In the genomic region with DNA sequence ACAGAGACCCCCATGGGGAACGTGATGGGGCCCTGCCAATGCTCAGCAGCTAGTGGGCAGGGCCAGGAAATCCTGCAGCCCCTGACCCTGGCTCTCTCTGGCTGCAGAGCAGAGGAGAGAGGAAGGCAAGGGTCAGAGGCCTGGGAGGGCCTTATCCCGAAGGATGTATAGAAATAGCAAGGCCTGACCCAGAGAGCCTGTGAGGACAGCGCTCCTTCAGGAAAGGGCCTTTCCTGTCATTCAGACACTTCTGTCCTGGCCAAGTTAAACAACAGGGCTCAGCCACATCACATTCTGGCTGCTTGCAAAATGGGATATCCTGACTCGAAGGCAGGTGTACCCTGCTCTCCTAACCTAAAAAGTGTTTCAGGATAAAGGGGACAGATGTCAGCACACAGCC, we compare ENCODE assay signal across 11 mouse cellular contexts.
A peak's percentile ranks its signal among the peaks of the same experiment; 100 is the strongest.
DNase-seq lines count a peak whose midpoint lies in the region; ATAC-seq lines count a peak whose summit lies in the region.
"Had no signal": no experiment of that assay in that cellular context is flagged by ENCODE, and none has a peak within 500 bp of the region (broad histone marks: within the 10 kb centered on the region; RNA-seq: fewer than 3 reads in every experiment).

No protein-coding gene starts in this region.

- intact Hi-C loops in left cerebral cortex, postnatal 14 days (cut with DNase I), result no loop called here

- H3K9me3 ChIP-seq in forebrain, embryonic 10.5 days, result no peaks in the 10 kb centered on the region
- no peaks in the 10 kb centered on the region for H3K9me3 ChIP-seq in forebrain, embryonic 15.5 days
- H3K9me3 ChIP-seq in embryonic facial prominence, embryonic 15.5 days (replicated peaks), result no peaks in the 10 kb centered on the region
- no peaks in the 10 kb centered on the region for H3K9me3 ChIP-seq in intestine, embryonic 16.5 days (ENCODE audit: control insufficient read depth, low read length)
- H3K9me3 ChIP-seq: limb, embryonic 13.5 days had no signal

- DNase-seq in forebrain, embryonic 10.5 days (ENCODE audit: extremely low spot score, low spot score), result no peak
- peak; percentile 46 for DNase-seq in lung, postnatal 10 days
- DNase-seq in retina, embryonic 14.5 days (ENCODE audit: low spot score), result no peak
- DNase-seq in thymus, postnatal 10 days (ENCODE audit: low spot score in 2 of 2), result no peak
- DNase-seq in left cerebral cortex, postnatal 14 days (ENCODE audit: low spot score in 2 of 2), result no peak
- DNase-seq: gastrocnemius, postnatal 36 days; thymus, postnatal 4 days had no signal

- H3K9ac ChIP-seq in forebrain, embryonic 15.5 days (replicated peaks), result no peak overlapping the region
- no peak overlapping the region for H3K9ac ChIP-seq in embryonic facial prominence, embryonic 15.5 days
- H3K9ac ChIP-seq in intestine, embryonic 16.5 days (ENCODE audit: low read depth, low read length), result no peak overlapping the region
- H3K9ac ChIP-seq: limb, embryonic 13.5 days had no signal

- peak overlapping the region; percentile 62 for H3K27ac ChIP-seq in forebrain, embryonic 10.5 days
- no peak overlapping the region for H3K27ac ChIP-seq in forebrain, embryonic 15.5 days (replicated peaks)
- H3K27ac ChIP-seq in embryonic facial prominence, embryonic 15.5 days (replicated peaks), result no peak overlapping the region
- no peak overlapping the region for H3K27ac ChIP-seq in intestine, embryonic 16.5 days (ENCODE audit: low read length)
- H3K27ac ChIP-seq: limb, embryonic 13.5 days had no signal

- H3K36me3 ChIP-seq in forebrain, embryonic 10.5 days (replicated peaks), result peaks cover 3% of the 10 kb centered on the region
- H3K36me3 ChIP-seq in forebrain, embryonic 15.5 days, result no peaks in the 10 kb centered on the region
- H3K36me3 ChIP-seq in embryonic facial prominence, embryonic 15.5 days, result no peaks in the 10 kb centered on the region
- H3K36me3 ChIP-seq in intestine, embryonic 16.5 days (ENCODE audit: control insufficient read depth, insufficient read depth, low read length), result no peaks in the 10 kb centered on the region
- H3K36me3 ChIP-seq: limb, embryonic 13.5 days had no signal

- WGBS in forebrain, embryonic 10.5 days, result 53% methylated on average over 4 of the region's 4 CpGs
- 59% methylated on average over 4 of the region's 4 CpGs for WGBS in forebrain, embryonic 15.5 days
- 46% methylated on average over 4 of the region's 4 CpGs for WGBS in embryonic facial prominence, embryonic 15.5 days
- 61% methylated on average over 4 of the region's 4 CpGs for WGBS in intestine, embryonic 16.5 days

- H3K27me3 ChIP-seq in forebrain, embryonic 10.5 days (ENCODE audit: poor library complexity, severe bottlenecking), result peaks cover 25% of the 10 kb centered on the region; the same call in 1 of the 2 replicates
- H3K27me3 ChIP-seq in forebrain, embryonic 15.5 days, result no peaks in the 10 kb centered on the region
- no peaks in the 10 kb centered on the region for H3K27me3 ChIP-seq in embryonic facial prominence, embryonic 15.5 days
- H3K27me3 ChIP-seq in intestine, embryonic 16.5 days (replicated peaks; ENCODE audit: control insufficient read depth, insufficient read depth, low read length), result no peaks in the 10 kb centered on the region
- H3K27me3 ChIP-seq: limb, embryonic 13.5 days had no signal

- no peak overlapping the region for H3K4me3 ChIP-seq in forebrain, embryonic 10.5 days
- H3K4me3 ChIP-seq in forebrain, embryonic 15.5 days, result no peak overlapping the region
- H3K4me3 ChIP-seq in embryonic facial prominence, embryonic 15.5 days (replicated peaks), result no peak overlapping the region
- no peak overlapping the region for H3K4me3 ChIP-seq in intestine, embryonic 16.5 days (ENCODE audit: low read length)
- H3K4me3 ChIP-seq: limb, embryonic 13.5 days had no signal

- no peak for ATAC-seq in forebrain, embryonic 15.5 days (replicated peaks)
- peak; percentile 17 for ATAC-seq in embryonic facial prominence, embryonic 15.5 days (ENCODE audit: insufficient number of reproducible peaks, low FRiP score, low TSS enrichment, low read depth)
- ATAC-seq in intestine, embryonic 16.5 days, result peak; percentile 58

- H3K4me2 ChIP-seq in forebrain, embryonic 15.5 days (replicated peaks), result no peak overlapping the region
- no peak overlapping the region for H3K4me2 ChIP-seq in embryonic facial prominence, embryonic 15.5 days (replicated peaks)
- H3K4me2 ChIP-seq in intestine, embryonic 16.5 days (ENCODE audit: low read depth, low read length), result no peak overlapping the region
- H3K4me2 ChIP-seq: limb, embryonic 13.5 days had no signal

- peaks cover 65% of the 10 kb centered on the region for H3K4me1 ChIP-seq in forebrain, embryonic 10.5 days
- H3K4me1 ChIP-seq in forebrain, embryonic 15.5 days, result peaks cover 37% of the 10 kb centered on the region
- H3K4me1 ChIP-seq in embryonic facial prominence, embryonic 15.5 days, result peaks cover 24% of the 10 kb centered on the region
- H3K4me1 ChIP-seq in intestine, embryonic 16.5 days (ENCODE audit: control insufficient read depth, insufficient read depth, low read length), result peaks cover 6% of the 10 kb centered on the region; the same call in 1 of the 2 replicates
